Mouse (Mus musculus) liver, adult 2 months (tissue): ENCODE measurements around the gene Med29. TPM values are rescaled to one million over a fixed set of nuclear protein-coding genes. Genes with fewer than 3 reads are reported as not detected.
"Not testable (repeated sequence)": the region's sequence is repeated elsewhere in the genome, so short reads cannot be mapped to it uniquely, and the experiment has no call there.

Experiments
- DNase-seq: peaks from one replicate; pipeline ENCODE4 v3.0.0-alpha.2; 2011; ENCODE audit warnings: low read depth, low spot score; ENCODE audit errors: extremely low read depth
- H3K27ac ChIP-seq: fragments of 200-500 bp; replicated peaks from 2 replicates; pipeline ENCODE4 v1.5.1; 2012; ENCODE audit warnings: low read depth, mild to moderate bottlenecking, control low read depth, inconsistent platforms, low read length; ENCODE audit not compliant: insufficient read depth
- H3K27me3 ChIP-seq: fragments of 200-500 bp; 2 replicates; pipeline ENCODE4 v1.6.1; 2012; ENCODE audit warnings: mild to moderate bottlenecking, moderate library complexity, low read length, inconsistent platforms; ENCODE audit not compliant: control insufficient read depth, insufficient read depth
- H3K36me3 ChIP-seq: fragments of 200-500 bp; 2 replicates; pipeline ENCODE4 v1.6.1; 2012; ENCODE audit warnings: low read length, inconsistent platforms; ENCODE audit not compliant: control insufficient read depth, insufficient read depth
- H3K4me1 ChIP-seq: fragments of 200-500 bp; 2 replicates; pipeline ENCODE4 v1.6.1; 2011; ENCODE audit warnings: low read length; ENCODE audit not compliant: control insufficient read depth, insufficient read depth
- H3K4me3 ChIP-seq: fragments of 200-500 bp; 2 replicates; pipeline ENCODE4 v1.5.1; 2011; ENCODE audit warnings: low read depth, mild to moderate bottlenecking, control low read depth, low read length, moderate library complexity; ENCODE audit not compliant: insufficient read depth
- H3K79me2 ChIP-seq: fragments of 200-500 bp; 2 replicates; pipeline ENCODE4 v1.6.1; 2012; ENCODE audit warnings: inconsistent platforms, mild to moderate bottlenecking, low read length, moderate library complexity; ENCODE audit not compliant: control insufficient read depth, insufficient read depth
- H3K9ac ChIP-seq: fragments of 200-500 bp; 2 replicates; pipeline ENCODE4 v1.6.1; 2012; ENCODE audit warnings: low read depth, mild to moderate bottlenecking, control low read depth, inconsistent platforms, low read length
- CTCF ChIP-seq: fragments of 200-500 bp; IDR thresholded peaks from 2 replicates; pipeline ENCODE4 v1.5.1; 2011; ENCODE audit warnings: low read depth, low read length, control low read depth
- POLR2A ChIP-seq: fragments of 200-500 bp; IDR thresholded peaks from 2 replicates; pipeline ENCODE4 v1.6.1; 2011; ENCODE audit warnings: low read length, control low read depth; ENCODE audit not compliant: insufficient read depth; ENCODE audit errors: extremely low read depth
- WGBS: fragments of 180-500 bp; shearing (Covaris S2); methylation state at CpG from one replicate; pipeline ENCODE4 v1.1.7; 2018; 5-methylcytosine and 5-hydroxymethylcytosine counted together
- polyA plus RNA-seq: library from polyadenylated mRNA; depleted of rRNA; stranded (reverse); fragments of >200 nt; gene quantifications from 2 replicates; pipeline ENCODE4 v1.2.3, GENCODE M21; 2012
- total RNA-seq: library from RNA; depleted of rRNA; stranded (reverse); fragments of >200 nt; gene quantifications from 2 replicates; pipeline ENCODE4 v1.2.3, GENCODE M21; 2014

Gene Med29
- total and polyA plus RNA-seq, 2 experiments, result 13.4 to 49.2 TPM

DNA sequence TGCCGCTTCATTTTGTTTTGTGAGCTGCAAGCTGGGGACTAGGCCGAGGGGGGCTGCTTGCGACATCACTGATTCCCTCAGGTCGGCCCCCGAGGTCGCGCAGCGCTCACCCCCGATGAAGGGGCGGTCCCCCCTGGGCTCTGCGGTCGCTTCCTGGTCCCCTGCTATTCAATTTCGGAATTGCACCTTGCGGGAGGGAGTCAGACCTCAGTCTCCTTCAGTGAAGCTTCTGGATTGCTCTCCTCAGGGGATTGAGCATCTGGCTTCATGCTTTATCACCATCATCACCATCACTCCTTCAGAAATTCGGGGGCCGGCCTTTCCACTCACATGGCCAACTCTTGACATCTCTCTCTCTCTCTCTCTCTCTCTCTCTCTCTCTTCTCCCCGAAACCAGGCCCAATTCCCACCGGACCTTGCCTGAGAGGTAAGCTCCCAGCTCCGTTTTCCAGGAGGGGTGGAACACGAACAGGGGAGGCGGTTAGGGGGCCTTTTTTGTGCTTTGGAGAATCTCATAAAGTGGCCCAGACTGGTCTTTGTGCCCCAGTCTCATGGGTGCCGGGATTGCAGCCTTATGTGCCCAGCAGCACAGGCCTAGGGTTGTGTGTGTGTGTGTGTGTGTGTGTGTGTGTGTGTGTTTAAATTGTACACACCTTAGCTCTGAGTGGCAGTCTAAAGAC is 904 bp upstream of the Med29 start:
- Histone ChIP-seq H3K27ac (no peak overlapping the region; the same call in 1 of the 2 replicates), H3K79me2 (peaks cover 15% of the 10 kb centered on the region; the same call in 1 of the 2 replicates), H3K9ac (peak overlapping the region; percentile 92), H3K27me3 (no peaks in the 10 kb centered on the region), H3K36me3 (peaks cover 29% of the 10 kb centered on the region), H3K4me3 (peak overlapping the region; percentile 92), H3K4me1 (peaks cover 11% of the 10 kb centered on the region)
- 5% methylated on average over 22 of the region's 22 CpGs for WGBS
- no peak for DNase-seq
- TF ChIP-seq POLR2A, result no peak
- no peak for TF ChIP-seq CTCF

- no peak for TF ChIP-seq POLR2A
- no peak for TF ChIP-seq CTCF
- Histone ChIP-seq H3K9ac (no peak overlapping the region), H3K27ac (no peak overlapping the region), H3K27me3 (no peaks in the 10 kb centered on the region), H3K4me3 (no peak overlapping the region), H3K4me1 (peaks cover 14% of the 10 kb centered on the region), H3K79me2 (peaks cover 15% of the 10 kb centered on the region; the same call in 1 of the 2 replicates), H3K36me3 (peaks cover 5% of the 10 kb centered on the region)
- DNase-seq, result no peak
- WGBS, result 100% methylated on average over 3 of the region's 3 CpGs
These were observed 2.2 kb downstream of the Med29 start for GRCm38 (mm10) chr7:28390331-28390730.

- not testable (repeated sequence) for H3K4me3 ChIP-seq, H3K27me3 ChIP-seq, H3K79me2 ChIP-seq, H3K36me3 ChIP-seq, DNase-seq, H3K9ac ChIP-seq, H3K27ac ChIP-seq
- 89% methylated on average over 7 of the region's 7 CpGs for WGBS
- peaks cover 19% of the 10 kb centered on the region for H3K4me1 ChIP-seq
These were observed 5.1 kb downstream of the Med29 start for GRCm38 (mm10) chr7:28387384-28387783.

DNA sequence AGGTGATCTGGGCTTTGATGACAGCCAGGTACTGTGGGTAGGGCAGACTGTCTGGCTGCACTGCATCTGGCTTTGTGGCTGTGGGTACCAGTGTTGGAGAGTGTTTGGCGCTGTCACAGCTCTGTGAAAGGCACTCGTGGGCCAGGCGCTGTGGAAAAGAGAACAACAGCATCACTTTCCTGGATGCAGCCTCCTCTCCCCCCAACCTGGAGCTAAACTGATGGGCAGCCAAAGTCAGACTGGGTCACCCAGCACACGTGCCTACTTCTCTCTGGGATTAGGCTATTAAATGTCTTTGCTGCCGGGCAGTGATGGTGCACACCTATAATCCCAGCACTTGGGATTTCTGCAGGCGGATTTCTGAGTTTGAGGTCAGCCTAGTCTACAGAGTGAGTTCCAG is 5.6 kb downstream of the Med29 start:
- not testable (repeated sequence) for H3K4me3 ChIP-seq, H3K36me3 ChIP-seq, H3K27me3 ChIP-seq, H3K27ac ChIP-seq, H3K9ac ChIP-seq, H3K79me2 ChIP-seq, DNase-seq
- 76% methylated on average over 6 of the region's 6 CpGs for WGBS
- H3K4me1 ChIP-seq, result peaks cover 22% of the 10 kb centered on the region

DNA sequence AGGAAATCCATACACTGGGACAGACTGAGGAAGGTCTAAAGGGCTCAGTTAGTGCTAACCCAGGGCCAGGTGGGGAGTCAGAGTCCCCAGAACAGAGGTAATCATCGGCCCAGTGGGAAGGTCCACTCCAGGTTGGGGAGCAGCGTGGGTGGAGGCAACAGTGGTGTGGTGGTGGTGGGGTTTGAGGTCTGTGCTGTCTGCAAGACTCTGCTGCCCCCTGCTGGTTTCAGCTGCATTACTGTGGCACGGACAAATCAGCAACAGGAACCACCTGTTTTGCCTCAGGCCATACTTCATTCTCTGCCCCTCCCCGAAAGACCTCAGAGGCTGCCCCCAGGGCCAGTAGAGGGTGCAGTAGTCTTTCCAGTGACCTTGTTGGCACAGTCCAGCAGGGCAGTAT is 6.0 kb downstream of the Med29 start:
- Histone ChIP-seq H3K27me3 (no peaks in the 10 kb centered on the region), H3K4me1 (peaks cover 18% of the 10 kb centered on the region; the same call in 1 of the 2 replicates), H3K79me2 (peaks cover 5% of the 10 kb centered on the region; the same call in 1 of the 2 replicates), H3K27ac (peak overlapping the region; percentile 11), H3K36me3 (no peaks in the 10 kb centered on the region), H3K4me3 (no peak overlapping the region), H3K9ac (no peak overlapping the region)
- WGBS, result 0% methylated on average over 4 of the region's 4 CpGs
- peak; percentile 99 for TF ChIP-seq CTCF
- TF ChIP-seq POLR2A, result no peak
- peak; percentile 70 for DNase-seq

GRCm38 (mm10) chr7:28386007-28386406 is 6.5 kb downstream of the Med29 start:
- WGBS, result 59% methylated on average over 7 of the region's 7 CpGs

More at GRCm38 (mm10) chr7:28386007-28386406, 6.5 kb downstream of the Med29 start:
- TF ChIP-seq CTCF, result no peak
- TF ChIP-seq POLR2A, result no peak
- no peak overlapping the region for H3K4me3 ChIP-seq
- no peaks in the 10 kb centered on the region for H3K36me3 ChIP-seq
- H3K27ac ChIP-seq, result peak overlapping the region; percentile 11
- H3K9ac ChIP-seq, result no peak overlapping the region
- peaks cover 5% of the 10 kb centered on the region; the same call in 1 of the 2 replicates for H3K79me2 ChIP-seq
- peaks cover 18% of the 10 kb centered on the region; the same call in 1 of the 2 replicates for H3K4me1 ChIP-seq
- H3K27me3 ChIP-seq, result no peaks in the 10 kb centered on the region
- DNase-seq, result peak; percentile 54
